Mouse (Mus musculus): ENCODE measurements at regions not wholly inside any gene's neighbourhood (a gene's known extent, or its start where the extent isn't known, plus 50 kb on each side); places are given as distances from the start of the nearest gene placed in this dataset.

- TF ChIP-seq MAFK (IDR thresholded peaks at IDR 0.05; ENCODE audit: insufficient read depth, low read depth, low read length): no peak
- no peak for TF ChIP-seq ZNF384 (IDR thresholded peaks at IDR 0.05; ENCODE audit: low read depth, low read length)
Measured at GRCm38 (mm10) chr8:109280540-109280939, 213.3 kb upstream of the Pmfbp1 start.
